Mouse (Mus musculus): Measurements from ENCODE around the gene Yipf1. TPM values are rescaled to one million over a fixed set of nuclear protein-coding genes. Genes with fewer than 3 reads are reported as not detected.

Gene Yipf1
- total and polyA plus RNA-seq, 2 experiments from 2014 or later: 40.1 to 46.7 TPM

DNA sequence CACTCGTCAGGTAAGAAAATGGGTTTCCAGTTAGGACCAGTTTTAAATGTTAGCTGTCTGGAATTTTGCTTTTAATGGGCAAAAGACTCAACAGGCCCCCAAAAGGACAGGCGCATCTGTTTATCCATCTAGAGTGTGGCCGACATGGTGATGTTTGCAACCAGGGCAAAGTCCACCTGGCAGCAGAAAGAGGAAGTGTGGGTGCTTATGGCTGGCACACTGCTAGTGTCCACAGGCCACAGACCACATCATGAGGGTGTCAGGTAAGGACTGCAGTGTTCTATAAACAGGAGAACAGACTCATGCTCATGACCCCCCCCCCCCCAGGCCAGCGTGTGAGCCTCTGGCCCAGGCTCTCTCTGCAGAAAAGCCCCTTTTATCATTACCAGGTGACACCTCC, 11.3 kb upstream of the Yipf1 start:
- Histone ChIP-seq H3K9ac (replicated peaks; ENCODE audit: low read depth, low read length) (no peak overlapping the region), H3K27me3 (ENCODE audit: control insufficient read depth, insufficient read depth, low read length) (no peaks in the 10 kb centered on the region), H3K4me2 (ENCODE audit: low read depth, low read length) (no peak overlapping the region), H3K4me3 (ENCODE audit: low read depth, low read length) (no peak overlapping the region), H3K36me3 (replicated peaks; ENCODE audit: control insufficient read depth, insufficient read depth, low read length) (no peaks in the 10 kb centered on the region), H3K27ac (ENCODE audit: low read depth) (no peak overlapping the region), H3K9me3 (replicated peaks; ENCODE audit: control insufficient read depth, low read length) (no peaks in the 10 kb centered on the region), H3K4me1 (ENCODE audit: control insufficient read depth, insufficient read depth) (no peaks in the 10 kb centered on the region)
- TF ChIP-seq EP300 (IDR thresholded peaks at IDR 0.05; ENCODE audit: low read depth) (no peak), CTCF (IDR thresholded peaks at IDR 0.05; ENCODE audit: low read depth) (no peak)
- WGBS: 73% methylated on average over 4 of the region's 4 CpGs
- ATAC-seq (ENCODE audit: insufficient read depth, low read depth): no peak
- no peak for DNase-seq (ENCODE audit: low spot score)

DNA sequence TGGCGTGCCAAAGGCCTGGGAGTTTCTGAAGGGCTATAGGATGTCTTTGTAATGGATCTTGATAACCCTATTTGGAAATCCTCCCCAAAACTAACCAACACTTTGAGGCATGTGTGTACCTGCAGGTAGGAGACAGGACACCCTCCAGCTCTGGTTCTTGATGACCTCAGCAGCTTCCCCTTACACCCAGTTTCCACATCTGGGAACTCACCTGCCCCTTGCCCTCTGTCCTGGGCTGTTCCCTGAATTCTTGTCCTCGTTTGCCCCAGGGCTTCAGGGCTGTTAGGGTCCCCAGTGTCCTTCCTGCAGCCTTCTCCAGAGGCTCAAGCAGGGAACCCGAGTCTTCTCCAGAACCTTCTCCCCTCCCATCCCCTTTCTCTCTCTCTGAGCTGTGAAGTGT, 10.6 kb upstream of the Yipf1 start:
- Histone ChIP-seq H3K9ac (replicated peaks; ENCODE audit: low read depth, low read length) (no peak overlapping the region), H3K4me2 (ENCODE audit: low read depth, low read length) (no peak overlapping the region), H3K4me1 (ENCODE audit: control insufficient read depth, insufficient read depth) (no peaks in the 10 kb centered on the region), H3K9me3 (replicated peaks; ENCODE audit: control insufficient read depth, low read length) (no peaks in the 10 kb centered on the region), H3K27me3 (ENCODE audit: control insufficient read depth, insufficient read depth, low read length) (no peaks in the 10 kb centered on the region), H3K36me3 (replicated peaks; ENCODE audit: control insufficient read depth, insufficient read depth, low read length) (no peaks in the 10 kb centered on the region), H3K4me3 (ENCODE audit: low read depth, low read length) (no peak overlapping the region), H3K27ac (ENCODE audit: low read depth) (no peak overlapping the region)
- ATAC-seq (ENCODE audit: insufficient read depth, low read depth) (no peak), DNase-seq (ENCODE audit: low spot score) (no peak)
- TF ChIP-seq CTCF (IDR thresholded peaks at IDR 0.05; ENCODE audit: low read depth) (no peak), EP300 (IDR thresholded peaks at IDR 0.05; ENCODE audit: low read depth) (no peak)
- 53% methylated on average over 3 of the region's 3 CpGs for WGBS

DNA sequence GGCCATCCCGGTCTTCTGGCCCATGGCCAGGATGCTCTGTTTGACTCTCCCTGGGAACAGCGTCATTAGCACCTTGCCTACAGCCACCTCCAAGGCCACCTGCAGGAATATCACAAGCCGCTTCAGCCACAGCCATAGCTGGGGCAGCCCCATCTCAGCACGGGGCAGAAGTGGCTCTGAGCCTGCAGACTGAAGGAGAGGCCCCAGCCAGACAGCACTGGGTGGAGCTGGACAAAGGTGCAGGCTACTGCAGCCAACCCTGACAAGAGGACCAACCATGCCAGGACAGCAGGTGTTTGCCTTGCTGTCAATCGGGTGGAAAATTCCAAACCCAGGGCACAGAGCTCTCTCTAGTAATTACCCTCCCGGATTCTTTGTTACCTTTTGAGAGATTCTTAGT, 7.2 kb upstream of the Yipf1 start, which contains the start of gene Dio1:
Gene Dio1, minus strand, starts transcription at position 204 of the 400 bp plus-strand sequence.
- TF ChIP-seq CTCF (IDR thresholded peaks at IDR 0.05; ENCODE audit: low read depth) (no peak), EP300 (IDR thresholded peaks at IDR 0.05; ENCODE audit: low read depth) (no peak)

GRCm38 (mm10) chr4:107314479-107314805, 279 bp downstream of the Yipf1 start:
- Histone ChIP-seq H3K36me3 (replicated peaks; ENCODE audit: control insufficient read depth, insufficient read depth, low read length) (peaks cover 14% of the 10 kb centered on the region), H3K27ac (ENCODE audit: low read depth) (no peak overlapping the region), H3K9ac (replicated peaks; ENCODE audit: low read depth, low read length) (peak overlapping the region; percentile 72), H3K27me3 (ENCODE audit: control insufficient read depth, insufficient read depth, low read length) (no peaks in the 10 kb centered on the region), H3K9me3 (replicated peaks; ENCODE audit: control insufficient read depth, low read length) (no peaks in the 10 kb centered on the region), H3K4me1 (ENCODE audit: control insufficient read depth, insufficient read depth) (peaks cover 6% of the 10 kb centered on the region; the same call in 1 of the 2 replicates), H3K4me2 (ENCODE audit: low read depth, low read length) (peak overlapping the region; percentile 89), H3K4me3 (ENCODE audit: low read depth, low read length) (peak overlapping the region; percentile 68)
- 8% methylated on average over 7 of the region's 7 CpGs for WGBS
- DNase-seq (ENCODE audit: low spot score) (no peak), ATAC-seq (ENCODE audit: insufficient read depth, low read depth) (no peak; the same call in 1 of the 2 replicates)
- TF ChIP-seq CTCF (IDR thresholded peaks at IDR 0.05; ENCODE audit: low read depth): no peak
- TF ChIP-seq EP300 (IDR thresholded peaks at IDR 0.05; ENCODE audit: low read depth): no peak

More for the DNA sequence above, 7.2 kb upstream of the Yipf1 start, which contains the start of gene Dio1:
- WGBS: 37% methylated on average over 6 of the region's 6 CpGs
- no peaks in the 10 kb centered on the region for H3K36me3 ChIP-seq (replicated peaks; ENCODE audit: control insufficient read depth, insufficient read depth, low read length)
- H3K9ac ChIP-seq (replicated peaks; ENCODE audit: low read depth, low read length): no peak within 1 kb of the TSS
- no peaks in the 10 kb centered on the region for H3K4me1 ChIP-seq (ENCODE audit: control insufficient read depth, insufficient read depth)
- H3K4me3 ChIP-seq (ENCODE audit: low read depth, low read length): no peak within 1 kb of the TSS
- H3K27ac ChIP-seq (ENCODE audit: low read depth): no peak within 1 kb of the TSS
- no peaks in the 10 kb centered on the region for H3K9me3 ChIP-seq (replicated peaks; ENCODE audit: control insufficient read depth, low read length)
- DNase-seq (ENCODE audit: low spot score) (no peak), ATAC-seq (ENCODE audit: insufficient read depth, low read depth) (no peak)
- H3K4me2 ChIP-seq (ENCODE audit: low read depth, low read length): no peak within 1 kb of the TSS
- H3K27me3 ChIP-seq (ENCODE audit: control insufficient read depth, insufficient read depth, low read length): no peaks in the 10 kb centered on the region

DNA sequence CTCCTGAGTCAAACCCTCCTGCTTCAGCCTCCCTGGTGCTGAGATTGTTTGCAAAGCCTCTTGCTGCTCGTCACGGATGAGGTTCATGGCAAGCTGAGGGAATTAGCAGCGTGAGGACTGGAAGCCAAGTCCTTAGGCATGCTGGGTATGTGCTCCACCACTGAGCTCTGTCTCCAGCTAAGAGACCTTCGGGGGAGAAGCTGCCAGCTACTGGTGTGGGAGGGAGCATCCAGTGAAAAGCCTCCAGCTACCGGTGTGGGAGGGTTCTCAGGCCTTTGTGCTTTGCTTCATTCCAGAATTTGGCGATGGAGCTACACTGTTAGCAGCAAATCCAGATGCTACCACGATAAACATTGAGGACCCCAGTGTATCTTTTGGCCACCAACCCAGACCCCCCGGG, 4.5 kb downstream of the Yipf1 start:
- Histone ChIP-seq H3K9ac (replicated peaks; ENCODE audit: low read depth, low read length) (no peak overlapping the region), H3K4me2 (ENCODE audit: low read depth, low read length) (no peak overlapping the region), H3K4me3 (ENCODE audit: low read depth, low read length) (no peak overlapping the region), H3K9me3 (replicated peaks; ENCODE audit: control insufficient read depth, low read length) (no peaks in the 10 kb centered on the region), H3K36me3 (replicated peaks; ENCODE audit: control insufficient read depth, insufficient read depth, low read length) (peaks cover 41% of the 10 kb centered on the region), H3K27ac (ENCODE audit: low read depth) (no peak overlapping the region), H3K4me1 (ENCODE audit: control insufficient read depth, insufficient read depth) (peaks cover 6% of the 10 kb centered on the region; the same call in 1 of the 2 replicates), H3K27me3 (ENCODE audit: control insufficient read depth, insufficient read depth, low read length) (no peaks in the 10 kb centered on the region)
- no peak for ATAC-seq (ENCODE audit: insufficient read depth, low read depth)
- WGBS: 69% methylated on average over 8 of the region's 8 CpGs
- TF ChIP-seq CTCF (IDR thresholded peaks at IDR 0.05; ENCODE audit: low read depth): no peak
- no peak for TF ChIP-seq EP300 (IDR thresholded peaks at IDR 0.05; ENCODE audit: low read depth)
- DNase-seq (ENCODE audit: low spot score): no peak

DNA sequence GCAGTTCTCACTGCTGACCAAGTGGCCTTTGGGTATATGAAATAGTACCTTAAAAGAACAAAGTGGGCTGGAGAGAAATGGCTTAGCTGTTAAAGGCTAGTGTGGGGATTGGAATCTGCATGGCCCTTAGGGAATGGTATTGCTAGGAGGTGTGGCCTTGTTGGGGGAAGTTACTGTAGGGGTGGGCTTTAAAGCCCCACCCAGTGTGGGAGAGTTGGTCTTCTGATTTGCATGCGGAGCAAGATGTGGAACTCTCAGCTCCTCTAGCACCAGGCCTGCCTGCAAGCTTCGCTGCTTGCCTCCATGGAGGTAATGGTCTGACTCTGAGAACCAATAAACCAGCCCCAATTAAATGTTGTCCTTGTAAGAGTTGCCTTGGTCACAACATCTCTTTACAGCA, 6.9 kb downstream of the Yipf1 start:
- no peaks in the 10 kb centered on the region for H3K9me3 ChIP-seq (replicated peaks; ENCODE audit: control insufficient read depth, low read length)
- H3K4me1 ChIP-seq (ENCODE audit: control insufficient read depth, insufficient read depth): no peaks in the 10 kb centered on the region
- H3K9ac ChIP-seq (replicated peaks; ENCODE audit: low read depth, low read length): no peak overlapping the region
- no peak for DNase-seq (ENCODE audit: low spot score)
- 87% methylated on average over 2 of the region's 2 CpGs for WGBS
- H3K27ac ChIP-seq (ENCODE audit: low read depth): no peak overlapping the region
- H3K4me3 ChIP-seq (ENCODE audit: low read depth, low read length): no peak overlapping the region
- ATAC-seq (ENCODE audit: insufficient read depth, low read depth): no peak
- H3K36me3 ChIP-seq (replicated peaks; ENCODE audit: control insufficient read depth, insufficient read depth, low read length): peaks cover 41% of the 10 kb centered on the region
- no peaks in the 10 kb centered on the region for H3K27me3 ChIP-seq (ENCODE audit: control insufficient read depth, insufficient read depth, low read length)
- no peak overlapping the region for H3K4me2 ChIP-seq (ENCODE audit: low read depth, low read length)
- TF ChIP-seq EP300 (IDR thresholded peaks at IDR 0.05; ENCODE audit: low read depth) (no peak), CTCF (IDR thresholded peaks at IDR 0.05; ENCODE audit: low read depth) (no peak)
